8 mouse cellular contexts compared by ENCODE assay signal in the genomic region with DNA sequence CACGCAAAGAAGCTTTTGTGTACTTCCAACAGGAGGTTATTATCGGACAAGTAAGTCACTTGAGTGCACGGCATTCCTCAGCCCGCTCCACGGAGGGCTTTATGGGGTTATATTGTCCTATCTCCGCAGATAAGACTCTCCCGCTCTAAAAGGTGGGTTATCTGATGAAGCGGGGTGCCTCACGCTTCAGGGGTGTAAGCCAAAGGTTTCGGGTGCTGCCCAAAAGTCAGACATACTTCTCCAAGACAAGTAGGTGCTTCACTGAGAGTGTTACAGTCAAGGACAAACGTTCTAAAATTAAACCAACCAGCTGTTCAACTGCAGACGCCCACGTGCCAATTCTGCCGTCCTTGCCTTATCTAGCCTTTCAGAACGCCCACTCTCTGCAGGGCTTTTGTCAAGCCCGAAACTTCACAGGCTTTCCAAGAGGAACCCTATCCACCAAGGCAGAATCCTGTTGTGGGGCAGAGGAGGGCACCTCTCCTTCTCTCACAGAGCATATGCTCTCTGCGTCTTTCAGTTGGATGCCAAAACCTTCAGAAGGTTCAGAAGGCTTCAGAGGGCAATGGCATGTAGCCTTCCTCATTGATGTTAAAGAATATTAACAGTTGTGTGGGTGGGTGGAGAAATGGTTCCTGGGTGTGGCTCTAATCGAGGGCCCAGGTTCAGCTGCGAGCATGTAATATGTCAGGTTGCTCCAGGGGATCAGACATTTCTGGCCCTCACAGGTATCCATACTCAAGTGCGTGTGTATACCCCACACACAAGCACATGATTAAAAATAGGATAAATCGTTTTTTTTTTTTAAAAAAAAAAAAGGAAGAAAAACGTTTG. TPM values are rescaled to one million over a fixed set of nuclear protein-coding genes. Genes with fewer than 3 reads are reported as not detected.
DNase-seq lines count a peak whose midpoint lies in the region; ATAC-seq and TF ChIP-seq lines count a peak whose summit lies in the region.

No protein-coding gene starts in this region.

- H3K27ac ChIP-seq in heart, embryonic 13.5 days (replicated peaks), result peak overlapping the region; percentile 81
- H3K27ac ChIP-seq in liver, embryonic 11.5 days (ENCODE audit: low read depth, low read length), result peak overlapping the region; percentile 38
- H3K27ac ChIP-seq in testis, adult 2 months (ENCODE audit: control insufficient read depth, insufficient read depth, low read depth, low read length), result peak overlapping the region; percentile 81

- H3K9ac ChIP-seq in heart, embryonic 13.5 days, result peak overlapping the region; percentile 53
- H3K9ac ChIP-seq in liver, embryonic 11.5 days (ENCODE audit: low read depth, low read length), result 0 out of 2 replicates have a peak overlapping the region, but pooled peaks have one; percentile 16

- TF ChIP-seq CTCF in testis, adult 2 months (IDR thresholded peaks at IDR 0.05; ENCODE audit: control insufficient read depth, insufficient read depth, insufficient replicate concordance, low read depth, low read length), result no peak

- ATAC-seq in heart, embryonic 13.5 days (ENCODE audit: extremely low read depth, insufficient number of reproducible peaks, low FRiP score, low TSS enrichment), result no peak; the same call in 1 of the 2 replicates
- peak; percentile 64 for ATAC-seq in liver, embryonic 11.5 days (replicated peaks; ENCODE audit: low FRiP score)
- no peak for ATAC-seq in cerebellum, adult (ENCODE audit: insufficient number of reproducible peaks, low FRiP score, low TSS enrichment)

- WGBS in heart, embryonic 13.5 days, result 37% methylated on average over 22 of the region's 22 CpGs
- WGBS in liver, embryonic 11.5 days, result 52% methylated on average over 22 of the region's 22 CpGs

- TF ChIP-seq POLR2A in testis, adult 2 months (IDR thresholded peaks at IDR 0.05; ENCODE audit: control insufficient read depth, low read depth, low read length), result no peak

- H3K4me2 ChIP-seq in heart, embryonic 13.5 days, result peak overlapping the region; percentile 67
- H3K4me2 ChIP-seq in liver, embryonic 11.5 days, result peak overlapping the region; percentile 50

- peaks cover 4% of the 10 kb centered on the region; the same call in 1 of the 2 replicates for H3K27me3 ChIP-seq in heart, embryonic 13.5 days (replicated peaks)
- no peaks in the 10 kb centered on the region for H3K27me3 ChIP-seq in liver, embryonic 11.5 days (replicated peaks; ENCODE audit: control insufficient read depth, insufficient read depth, low read length)
- no peaks in the 10 kb centered on the region for H3K27me3 ChIP-seq in testis, adult 2 months (ENCODE audit: control insufficient read depth, insufficient read depth, low read length)

- H3K36me3 ChIP-seq in heart, embryonic 13.5 days, result peaks cover 4% of the 10 kb centered on the region; the same call in 1 of the 2 replicates
- peaks cover 2% of the 10 kb centered on the region; the same call in 1 of the 2 replicates for H3K36me3 ChIP-seq in liver, embryonic 11.5 days (ENCODE audit: control insufficient read depth, insufficient read depth, low read length)
- H3K36me3 ChIP-seq in testis, adult 2 months (ENCODE audit: control insufficient read depth, insufficient read depth, low read length), result no peaks in the 10 kb centered on the region

- H3K9me3 ChIP-seq in heart, embryonic 13.5 days, result peaks cover 3% of the 10 kb centered on the region; the same call in 1 of the 2 replicates
- H3K9me3 ChIP-seq in liver, embryonic 11.5 days (ENCODE audit: control insufficient read depth, low read length), result no peaks in the 10 kb centered on the region

- H3K4me3 ChIP-seq in heart, embryonic 13.5 days, result peak overlapping the region; percentile 39
- no peak overlapping the region for H3K4me3 ChIP-seq in liver, embryonic 11.5 days (ENCODE audit: low read depth, low read length)
- H3K4me3 ChIP-seq in testis, adult 2 months (ENCODE audit: control insufficient read depth, low read depth, low read length), result no peak overlapping the region

- peaks cover 21% of the 10 kb centered on the region for H3K4me1 ChIP-seq in heart, embryonic 13.5 days
- peaks cover 17% of the 10 kb centered on the region for H3K4me1 ChIP-seq in liver, embryonic 11.5 days (replicated peaks; ENCODE audit: control insufficient read depth, insufficient read depth, low read length)
- peaks cover 7% of the 10 kb centered on the region for H3K4me1 ChIP-seq in testis, adult 2 months (ENCODE audit: control insufficient read depth, insufficient read depth, low read length)

- peak; percentile 55 for DNase-seq in ovary, adult 18-20 months (ENCODE audit: low spot score)
- no peak for DNase-seq in ovary, postnatal 10 days (ENCODE audit: low spot score)
- no peak for DNase-seq in liver, embryonic 11.5 days (ENCODE audit: low spot score)
- DNase-seq in cerebellum, adult 18-20 months, result no peak
- no peak for DNase-seq in gastrocnemius, postnatal 10 days

RNA-seq across cellular contexts. Expression of a gene that starts 32.4 kb away (rescaled TPM):
- 0.82 and 1.3 TPM in 2 replicates for polyA plus RNA-seq in heart, embryonic 13.5 days (2015; fragmentation: Nextera tagmentation; extraction: Ambion mirVana)
- 0.56 and 0.60 TPM in 2 replicates for polyA plus RNA-seq in liver, embryonic 11.5 days (2014; fragmentation: Nextera tagmentation; extraction: Ambion mirVana)
- 2.7 and 3.2 TPM in 2 replicates for polyA plus RNA-seq in testis, adult 2 months (2012; rRNA removed)
- 10 to 100 TPM; 10.3 to 12.3 TPM for total RNA-seq in gastrocnemius, postnatal 10 days (2021)
